Mouse (Mus musculus) Patski (cell line): ENCODE data around the gene Lrmda. TPM values are rescaled to one million over a fixed set of nuclear protein-coding genes. Genes with fewer than 3 reads are reported as not detected.

ENCODE experiments used
- ATAC-seq: fragments of 100-300 bp; one replicate; pipeline ENCODE4 v1.8.0; 2021
- CTCF ChIA-PET: fragments of 350-600 bp; sonication (Branson Sonifier 250); formaldehyde crosslinking; loops from one replicate; lab custom pipeline; 2022; ENCODE audit warnings: inconsistent platforms; lab: Charles Lee
- POLR2A ChIA-PET: fragments of 350-600 bp; sonication (Branson Sonifier 250); formaldehyde crosslinking; loops from one replicate; lab custom pipeline; 2022; ENCODE audit warnings: antibody characterized with exemption, inconsistent platforms; lab: Charles Lee
- DNase-seq: peaks from one replicate; pipeline ENCODE4 v3.0.0-alpha.2; 2011; ENCODE audit warnings: low read depth, low spot score
- H3K27me3 ChIP-seq: fragments of 371-371 bp; one replicate; pipeline ENCODE4 v1.5.1; 2021
- CTCF ChIP-seq: fragments of 100-300 bp; IDR thresholded peaks from one replicate; pipeline ENCODE4 v1.5.1; 2021
- in situ Hi-C: fragments of 300-500 bp; cut with MboI; formaldehyde crosslinking; loops from 3 replicates; pipeline ENCODE4 v1.11.1; 2018; ENCODE audit warnings: low pct_unique_long_range_greater_than_20kb, mixed read lengths
- polyA plus RNA-seq: library from polyadenylated mRNA; unstranded; gene quantifications from one replicate; pipeline ENCODE4 v1.2.3, GENCODE M21; 2021

Lrmda gene
- polyA plus RNA-seq, 1 experiment from 2014 or later = 0.26 TPM

DNA sequence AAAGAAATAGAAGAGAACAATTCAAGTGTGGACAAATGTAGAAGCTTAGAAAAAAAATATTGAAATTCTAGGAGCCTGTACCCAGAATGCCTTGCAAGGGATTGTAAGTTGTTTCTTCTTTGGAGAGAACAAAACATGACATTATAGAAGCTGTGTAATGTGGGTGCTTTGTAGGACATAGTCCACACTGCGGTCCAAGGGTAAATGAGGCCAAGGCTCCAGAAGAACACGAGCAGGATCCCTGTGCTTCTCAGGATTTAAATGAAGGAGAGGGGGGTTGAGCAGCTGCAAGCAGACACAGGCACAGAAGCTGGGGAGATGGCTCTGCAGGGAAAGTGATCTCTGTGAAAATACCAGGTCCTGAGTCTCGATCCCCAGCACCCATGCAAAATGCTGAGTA is 643.0 kb downstream of the Lrmda start:
- in situ Hi-C loops = no loop called here
- DNase-seq (no peak), ATAC-seq (no peak)
- no peak for TF ChIP-seq CTCF
- ChIA-PET POLR2A (no interaction called here), CTCF (interaction anchor here (1.0 kb wide), 1 partner anchor 10 kb away, joined by 3 read pairs; no protein-coding TSS in a partner anchor)
- H3K27me3 ChIP-seq = no peaks in the 10 kb centered on the region

DNA sequence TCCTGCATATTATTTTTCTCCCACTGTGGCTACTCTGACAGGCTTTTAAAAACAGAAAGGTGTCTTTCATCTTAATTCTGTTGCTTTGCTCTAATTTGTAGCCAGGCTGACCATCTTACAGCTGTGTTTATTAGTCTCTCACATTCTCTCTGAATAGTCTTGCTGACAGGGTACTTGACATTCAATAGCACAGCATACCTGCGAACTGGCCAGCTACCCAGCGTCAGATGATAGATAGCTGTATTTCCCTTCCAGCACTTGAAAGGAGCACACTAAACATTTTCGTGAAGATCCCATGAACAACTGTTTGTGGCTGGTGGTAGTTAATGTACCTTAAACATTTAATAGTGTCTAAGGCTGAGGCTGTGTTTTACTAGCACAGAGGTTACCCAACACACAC is 646.9 kb downstream of the Lrmda start:
- in situ Hi-C loops = no loop called here
- ChIA-PET CTCF (no interaction called here), POLR2A (no interaction called here)
- no peaks in the 10 kb centered on the region for H3K27me3 ChIP-seq
- DNase-seq (no peak), ATAC-seq (no peak)
- no peak for TF ChIP-seq CTCF

DNA sequence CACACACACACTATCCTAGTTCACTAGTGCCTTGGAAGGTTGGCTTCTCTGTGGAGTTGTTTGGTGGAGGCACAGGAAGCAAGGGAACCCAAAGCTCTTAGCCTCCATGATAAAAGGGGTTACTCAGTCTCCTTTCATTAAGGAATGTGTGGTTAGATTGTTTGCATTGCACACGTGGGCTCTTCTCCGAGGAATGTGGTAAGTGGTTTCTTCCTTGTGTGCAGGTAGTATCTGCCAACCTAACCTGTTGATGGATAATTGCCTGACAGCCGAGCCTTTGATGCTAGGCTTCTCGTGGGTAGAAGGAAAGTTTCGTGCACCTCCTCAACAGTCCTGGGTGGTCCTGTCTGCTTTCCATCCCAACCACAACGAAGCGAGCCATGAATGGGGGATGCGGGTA is 648.8 kb downstream of the Lrmda start:
- in situ Hi-C loops = no loop called here
- ChIA-PET CTCF (no interaction called here), POLR2A (no interaction called here)
- ATAC-seq (no peak), DNase-seq (no peak)
- no peaks in the 10 kb centered on the region for H3K27me3 ChIP-seq
- TF ChIP-seq CTCF = no peak

DNA sequence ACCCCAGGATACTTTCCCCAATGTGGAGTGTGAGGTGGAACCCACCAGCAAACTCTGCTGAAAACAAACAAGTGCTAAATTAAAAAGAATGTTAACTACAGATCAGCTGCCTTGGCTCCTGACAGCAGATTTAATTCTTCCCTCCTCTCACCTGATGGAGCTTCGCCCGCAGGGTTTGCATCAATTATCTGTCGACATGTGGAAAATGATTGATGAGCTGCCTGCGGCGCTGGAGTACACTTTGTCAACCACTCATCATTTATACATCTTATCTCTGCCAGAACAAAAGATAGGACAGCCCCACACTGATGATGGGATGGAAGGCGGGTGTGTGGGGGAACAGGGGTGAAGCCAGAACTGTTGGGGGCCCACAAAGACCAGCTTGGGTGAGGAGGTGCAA is 649.2 kb downstream of the Lrmda start:
- ATAC-seq = no peak
- no peak for TF ChIP-seq CTCF

DNA sequence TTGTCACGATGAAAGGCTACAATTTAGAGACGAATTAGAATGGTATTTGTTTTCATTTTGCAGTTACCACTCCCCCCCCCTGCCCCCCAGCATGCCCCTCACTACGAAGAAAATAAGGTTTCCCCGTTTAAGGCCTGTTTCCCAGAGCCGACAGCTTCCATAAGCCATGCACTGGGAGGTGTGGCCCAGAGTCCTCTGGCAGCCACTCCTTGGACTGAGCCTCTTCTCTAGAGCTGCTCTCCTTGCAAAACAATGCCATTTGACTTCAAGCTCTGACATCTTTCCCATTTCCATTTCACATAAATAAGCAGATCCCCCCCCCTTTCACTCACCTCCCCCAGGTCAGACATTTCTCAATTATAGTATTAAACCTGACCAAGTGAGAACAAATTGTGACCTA is 654.1 kb downstream of the Lrmda start:
- DNase-seq (no peak), ATAC-seq (no peak)
- ChIA-PET POLR2A (interaction anchor here (1.0 kb wide), 1 partner anchor 13 kb away, joined by 4 read pairs; no protein-coding TSS in a partner anchor), CTCF (interaction anchor here (1.8 kb wide), 1 partner anchor 11 kb away, joined by 3 read pairs; no protein-coding TSS in a partner anchor)
- no peak for TF ChIP-seq CTCF
- H3K27me3 ChIP-seq = no peaks in the 10 kb centered on the region
- in situ Hi-C loops = no loop called here

More for the DNA sequence above, 649.2 kb downstream of the Lrmda start:
- no peak for DNase-seq
- in situ Hi-C loops = no loop called here
- H3K27me3 ChIP-seq = no peaks in the 10 kb centered on the region
- POLR2A ChIA-PET = no interaction called here
- CTCF ChIA-PET = interaction anchor here (1.1 kb wide), 1 partner anchor 16 kb away, joined by 3 read pairs; no protein-coding TSS in a partner anchor

DNA sequence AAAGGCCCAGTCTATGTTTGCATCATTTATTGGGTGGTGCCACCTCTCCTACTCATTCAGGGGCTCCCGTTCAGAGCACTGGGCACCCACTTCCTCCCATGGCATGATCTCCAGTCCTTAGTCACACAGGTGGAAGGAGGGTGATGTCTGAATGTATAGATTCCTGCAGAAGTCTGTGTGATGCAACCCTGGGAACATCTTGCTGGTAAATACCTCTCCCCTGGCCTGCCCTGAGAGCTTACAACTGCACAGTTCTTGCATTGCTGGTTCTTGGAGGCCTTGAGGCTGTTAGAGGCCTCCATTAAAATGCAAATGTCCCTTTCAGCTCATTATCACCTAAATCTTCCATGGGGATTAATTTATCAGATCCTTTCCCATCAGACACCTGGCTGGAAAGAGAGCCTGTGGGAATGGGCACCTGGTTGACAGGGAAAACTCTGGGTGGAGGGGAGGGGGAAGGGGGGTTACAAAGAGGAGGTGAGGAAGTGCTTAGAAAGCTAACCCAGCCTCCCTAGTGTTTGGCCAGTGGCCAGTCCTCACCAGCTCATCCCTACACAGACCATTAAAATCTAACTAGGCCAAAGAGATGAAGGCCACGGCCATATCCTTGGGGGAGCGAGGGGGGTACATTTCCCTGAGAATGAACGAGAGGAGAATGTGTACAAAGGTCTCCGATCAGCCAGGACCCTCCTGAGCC is 659.6 kb downstream of the Lrmda start:
- CTCF ChIA-PET = no interaction called here

DNA sequence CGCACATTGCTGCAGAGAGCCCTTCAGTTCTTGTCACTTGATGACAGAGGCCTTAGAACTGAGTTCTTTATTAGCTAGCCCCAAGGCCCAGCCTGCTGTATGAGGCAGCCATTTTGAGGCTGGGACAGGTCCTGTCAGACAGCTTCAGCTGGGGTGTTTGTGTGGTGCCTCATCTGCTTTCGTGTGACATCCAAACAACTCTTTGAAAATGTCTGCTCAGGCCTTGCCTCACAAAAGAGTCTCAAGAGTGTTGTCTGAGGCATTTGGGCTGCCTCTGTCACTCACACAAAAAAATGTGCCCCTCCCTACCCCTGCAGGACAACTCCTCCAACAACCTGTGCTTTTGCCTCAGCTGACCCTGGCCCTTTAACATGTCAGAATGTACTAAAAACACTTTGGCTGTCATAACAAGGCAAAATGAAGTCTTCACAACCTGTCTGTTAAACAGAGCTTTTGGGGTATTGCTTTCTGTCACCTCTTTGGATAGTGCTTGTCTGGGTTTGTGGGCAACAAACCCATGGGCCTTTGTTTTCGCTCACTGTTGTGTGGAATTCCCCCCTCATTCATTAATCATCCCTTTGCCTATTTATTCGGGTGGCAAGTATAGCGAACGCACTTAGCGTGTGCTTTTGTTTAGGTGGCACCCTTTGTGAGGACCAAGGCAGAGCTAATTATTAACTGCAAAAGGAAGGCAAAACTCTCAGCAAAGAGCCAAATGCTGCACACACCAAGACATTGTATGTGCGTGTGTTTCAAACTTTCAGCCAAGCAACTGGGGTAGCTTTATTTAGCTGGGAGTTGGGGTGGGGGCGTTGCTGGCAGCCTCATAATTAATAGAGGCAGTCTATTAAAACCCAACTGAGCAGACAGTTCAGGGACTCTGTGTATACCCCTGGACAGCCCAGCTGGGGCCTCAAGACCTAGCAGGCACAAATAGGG is 660.5 kb downstream of the Lrmda start:
- CTCF ChIA-PET = interaction anchor here (0.9 kb wide), 1 partner anchor 9 kb away, joined by 3 read pairs; no protein-coding TSS in a partner anchor
- no peak for DNase-seq
- ATAC-seq = no peak
- no peak for TF ChIP-seq CTCF
- in situ Hi-C loops = no loop called here
- no peaks in the 10 kb centered on the region for H3K27me3 ChIP-seq
- POLR2A ChIA-PET = interaction anchor here (0.7 to 1.3 kb wide), 2 partner anchors 10 to 383 kb away, joined by 3 to 4 read pairs; no protein-coding TSS in a partner anchor

More for the DNA sequence above, 659.6 kb downstream of the Lrmda start:
- DNase-seq (no peak), ATAC-seq (no peak)
- no peak for TF ChIP-seq CTCF
- no peaks in the 10 kb centered on the region for H3K27me3 ChIP-seq
- in situ Hi-C loops = no loop called here
- POLR2A ChIA-PET = interaction anchor here (0.5 kb wide), 1 partner anchor 89 kb away, joined by 3 read pairs; no protein-coding TSS in a partner anchor

DNA sequence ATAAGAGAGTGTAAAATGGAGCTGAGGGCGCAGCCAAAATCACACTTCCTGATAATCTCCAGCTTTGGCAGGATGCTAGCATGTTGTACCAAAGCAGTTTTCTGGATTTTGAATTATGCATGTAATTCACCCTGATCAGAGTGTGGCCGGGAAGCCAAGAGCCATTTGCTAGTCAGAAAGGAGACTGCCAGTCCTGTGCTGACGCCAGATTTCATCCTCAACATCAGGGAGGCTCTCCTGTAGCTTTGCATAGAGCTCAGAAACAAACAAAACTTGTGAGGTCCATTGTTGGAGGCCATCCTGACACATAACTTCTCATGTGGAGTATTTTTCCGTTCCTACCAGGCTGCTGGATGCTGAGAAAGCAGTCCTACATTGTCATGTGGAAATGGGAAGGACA is 667.4 kb downstream of the Lrmda start:
- CTCF ChIA-PET = no interaction called here
- POLR2A ChIA-PET = no interaction called here
- in situ Hi-C loops = no loop called here
- no peak for TF ChIP-seq CTCF
- DNase-seq = no peak
- no peak for ATAC-seq
- H3K27me3 ChIP-seq = no peaks in the 10 kb centered on the region

DNA sequence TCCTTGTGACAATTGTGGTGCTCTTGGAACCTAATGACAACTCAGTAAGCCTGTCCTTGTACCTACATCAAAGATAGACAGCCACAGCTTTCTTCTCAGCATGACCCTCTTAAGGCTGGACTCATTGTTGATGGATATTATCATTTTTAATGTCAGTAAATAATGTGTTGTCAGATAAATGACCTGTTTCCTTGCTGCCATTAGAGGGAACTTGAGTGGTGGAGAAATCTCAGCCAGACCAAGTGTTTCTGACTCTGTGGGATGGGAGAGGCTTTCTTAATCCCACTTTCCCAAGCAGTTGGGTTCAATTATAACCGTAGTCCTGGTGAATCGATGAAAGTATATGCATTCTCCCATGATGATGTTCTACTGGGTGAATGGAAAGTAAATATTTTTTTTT is 668.9 kb downstream of the Lrmda start:
- ATAC-seq = no peak
- ChIA-PET CTCF (interaction anchor here (1.0 to 1.7 kb wide), 3 partner anchors 8 to 11 kb away, joined by 3 to 4 read pairs (median 3); no protein-coding TSS in a partner anchor), POLR2A (no interaction called here)
- DNase-seq = no peak
- no peak for TF ChIP-seq CTCF
- no peaks in the 10 kb centered on the region for H3K27me3 ChIP-seq
- in situ Hi-C loops = no loop called here

DNA sequence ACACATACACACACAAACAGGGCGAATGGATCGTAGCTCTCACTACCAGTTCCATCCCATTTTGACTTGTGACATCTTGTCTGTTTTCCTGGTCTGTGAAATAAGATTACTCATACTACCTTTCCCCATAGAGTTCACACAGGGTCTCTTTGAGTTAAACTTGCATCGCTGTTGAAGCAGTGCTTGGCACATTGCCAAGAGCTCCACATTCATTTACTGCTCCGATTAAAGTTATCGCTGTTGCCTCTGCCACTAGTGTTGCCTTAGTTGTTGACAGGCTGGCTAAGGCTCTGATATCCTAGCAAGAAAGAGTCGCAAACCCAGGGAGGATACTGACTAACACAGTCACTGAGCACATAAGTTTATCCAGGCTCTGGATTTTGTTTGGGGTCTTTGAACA is 675.9 kb downstream of the Lrmda start:
- H3K27me3 ChIP-seq = no peaks in the 10 kb centered on the region
- TF ChIP-seq CTCF = no peak
- ATAC-seq = no peak
- DNase-seq = no peak
- in situ Hi-C loops = no loop called here
- CTCF ChIA-PET = no interaction called here
- POLR2A ChIA-PET = no interaction called here
